Mouse (Mus musculus) lung, postnatal 0 days (tissue): Measurements from ENCODE around the gene Epor. TPM values are rescaled to one million over a fixed set of nuclear protein-coding genes. Genes with fewer than 3 reads are reported as not detected.

Experiments
- ATAC-seq: fragments of 200-750 bp; cut with Nextera tagmentation; 2 replicates; pipeline ENCODE4 v1.8.0; 2017; ENCODE audit warnings: moderate library complexity
- DNase-seq: peaks from one replicate; pipeline ENCODE4 v3.0.0-alpha.2; 2016; ENCODE audit warnings: low spot score
- H3K27ac ChIP-seq: fragments of 300-500 bp; sonication (generic); 2 replicates; pipeline ENCODE4 v1.5.1; 2014; ENCODE audit warnings: antibody characterized with exemption, mild to moderate bottlenecking, low read length, mixed read lengths
- H3K27me3 ChIP-seq: fragments of 300-500 bp; sonication (generic); replicated peaks from 2 replicates; pipeline ENCODE4 v1.6.1; 2014; ENCODE audit warnings: low read length, mixed read lengths; ENCODE audit not compliant: insufficient read depth
- H3K36me3 ChIP-seq: fragments of 300-500 bp; sonication (generic); 2 replicates; pipeline ENCODE4 v1.6.1; 2014; ENCODE audit warnings: low read length, mixed read lengths; ENCODE audit not compliant: insufficient read depth
- H3K4me1 ChIP-seq: fragments of 300-500 bp; sonication (generic); 2 replicates; pipeline ENCODE4 v1.6.1; 2014; ENCODE audit warnings: antibody characterized with exemption, low read depth, low read length, mixed read lengths; ENCODE audit not compliant: insufficient read depth
- H3K4me2 ChIP-seq: fragments of 300-500 bp; sonication (generic); replicated peaks from 2 replicates; pipeline ENCODE4 v1.6.1; 2014; ENCODE audit warnings: low read depth, mild to moderate bottlenecking, low read length, moderate library complexity, mixed read lengths
- H3K4me3 ChIP-seq: fragments of 300-500 bp; sonication (generic); 2 replicates; pipeline ENCODE4 v1.5.1; 2014; ENCODE audit warnings: low read depth, low read length
- H3K9ac ChIP-seq: fragments of 300-500 bp; sonication (generic); replicated peaks from 2 replicates; pipeline ENCODE4 v1.6.1; 2014; ENCODE audit warnings: low read depth, mild to moderate bottlenecking
- H3K9me3 ChIP-seq: fragments of 300-500 bp; sonication (generic); 2 replicates; pipeline ENCODE4 v1.6.1; 2016; ENCODE audit warnings: low read length, mixed read lengths
- CTCF ChIP-seq: IDR thresholded peaks from 2 replicates; pipeline ENCODE4 v1.5.1; 2016; ENCODE audit warnings: antibody characterized with exemption, mild to moderate bottlenecking
- EP300 ChIP-seq: IDR thresholded peaks from 2 replicates; pipeline ENCODE4 v1.6.1; 2016; ENCODE audit warnings: antibody characterized with exemption, mild to moderate bottlenecking, control low read depth
- WGBS: fragments of 180-500 bp; shearing (Covaris S2); extraction: QIAGEN DNeasy Blood & Tissue Kit; methylation state at CpG from one replicate; pipeline ENCODE4 v1.1.7; 2014; 5-methylcytosine and 5-hydroxymethylcytosine counted together
- polyA plus RNA-seq: library from polyadenylated mRNA; unstranded; fragments of >200 nt; fragmentation: Nextera tagmentation; extraction: Ambion mirVana; gene quantifications from 2 replicates; pipeline ENCODE4 v1.2.1, GENCODE M21; 2015

The Epor gene
- polyA plus RNA-seq, 1 experiment from 2014 or later: 7.4 TPM

DNA sequence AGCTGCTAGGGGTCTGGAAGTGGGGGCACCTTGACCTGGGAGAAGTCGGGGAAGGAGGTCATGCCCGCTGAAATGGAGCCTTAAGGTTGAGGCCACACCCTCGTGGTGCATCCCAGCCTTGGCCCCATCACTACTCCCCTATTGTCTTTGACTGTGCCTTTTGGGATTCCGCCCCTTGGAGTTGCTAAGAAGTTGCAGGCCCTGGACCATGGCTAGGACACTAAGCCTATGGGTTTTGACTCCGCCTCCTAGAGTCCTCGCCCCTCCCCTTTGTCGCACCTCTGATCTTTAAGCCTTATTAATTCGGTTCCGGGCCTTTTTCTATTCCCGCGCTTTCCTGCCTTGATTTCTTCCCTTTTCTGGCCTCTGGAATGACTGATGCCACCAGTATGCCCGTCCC lies 19.7 kb downstream of the Epor start:
- Histone ChIP-seq H3K27me3 (no peaks in the 10 kb centered on the region), H3K9me3 (no peaks in the 10 kb centered on the region), H3K9ac (no peak overlapping the region), H3K4me3 (no peak overlapping the region), H3K36me3 (no peaks in the 10 kb centered on the region), H3K27ac (no peak overlapping the region), H3K4me2 (no peak overlapping the region), H3K4me1 (no peaks in the 10 kb centered on the region)
- WGBS: 39% methylated on average over 12 of the region's 12 CpGs
- no peak for DNase-seq
- ATAC-seq: no peak
- TF ChIP-seq CTCF (no peak), EP300 (no peak)

DNA sequence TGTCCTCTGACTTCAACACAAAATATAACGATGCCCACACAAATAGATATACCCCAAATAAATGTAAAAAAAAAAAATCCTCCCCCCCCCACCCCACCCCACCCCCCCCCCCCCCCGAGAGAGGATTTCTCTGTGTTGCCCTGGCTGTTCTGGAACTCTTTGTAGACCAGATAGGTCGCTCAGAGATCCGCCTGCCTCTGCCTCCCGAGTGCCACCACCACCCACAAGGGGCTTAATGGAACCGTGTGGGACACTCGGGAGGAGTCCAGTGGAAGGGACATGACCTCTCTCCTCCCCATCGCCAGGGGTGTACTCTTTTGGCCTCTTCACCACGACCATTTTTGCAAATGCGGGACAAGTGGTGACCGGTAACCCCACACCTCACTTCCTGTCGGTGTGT lies 20.3 kb downstream of the Epor start:
- ATAC-seq (no peak), DNase-seq (no peak)
- H3K27me3 ChIP-seq: no peaks in the 10 kb centered on the region
- no peaks in the 10 kb centered on the region for H3K9me3 ChIP-seq
- no peak overlapping the region for H3K4me2 ChIP-seq
- TF ChIP-seq CTCF: no peak
- no peak for TF ChIP-seq EP300
- H3K9ac ChIP-seq: no peak overlapping the region
- H3K4me1 ChIP-seq: no peaks in the 10 kb centered on the region
- 75% methylated on average over 12 of the region's 12 CpGs for WGBS
- H3K4me3 ChIP-seq: no peak overlapping the region
- H3K36me3 ChIP-seq: no peaks in the 10 kb centered on the region
- no peak overlapping the region for H3K27ac ChIP-seq

DNA sequence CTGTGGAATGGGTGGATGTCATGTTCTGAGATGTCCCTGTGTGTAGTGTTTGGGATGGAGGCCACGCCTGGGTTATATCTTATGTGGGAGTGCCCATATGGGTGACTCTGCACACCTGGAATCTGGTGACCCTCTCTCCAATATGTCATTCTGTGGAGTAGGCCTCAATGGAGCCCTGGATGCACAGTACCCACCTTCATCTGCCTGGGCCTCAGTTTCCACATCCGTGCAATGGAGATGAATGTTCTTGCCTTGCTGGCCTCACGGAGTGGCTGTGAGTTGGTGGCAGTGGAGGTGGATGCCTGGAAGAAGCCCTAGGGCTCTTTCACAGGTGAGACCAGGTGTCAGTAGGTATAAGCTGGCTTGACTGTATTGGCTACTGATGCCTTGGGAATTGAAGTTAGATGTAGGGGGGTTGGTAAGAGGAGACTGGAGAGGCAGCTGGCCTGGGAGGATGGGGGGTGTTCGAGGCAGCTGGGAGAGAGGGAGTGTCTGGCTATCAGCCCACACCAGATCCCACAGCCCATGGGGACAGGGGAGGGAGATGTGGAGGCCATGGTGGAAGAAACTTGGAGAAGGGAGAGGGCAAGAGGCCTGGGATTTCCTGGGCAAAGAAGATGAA lies 25.0 kb downstream of the Epor start:
- WGBS: 74% methylated on average over 4 of the region's 4 CpGs
- H3K4me3 ChIP-seq: no peak overlapping the region
- no peak overlapping the region for H3K9ac ChIP-seq
- H3K9me3 ChIP-seq: no peaks in the 10 kb centered on the region
- no peak overlapping the region for H3K4me2 ChIP-seq
- H3K4me1 ChIP-seq: no peaks in the 10 kb centered on the region; the same call in 1 of the 2 replicates
- no peaks in the 10 kb centered on the region for H3K36me3 ChIP-seq
- H3K27me3 ChIP-seq: no peaks in the 10 kb centered on the region
- no peak overlapping the region for H3K27ac ChIP-seq
- DNase-seq: no peak
- ATAC-seq: no peak
- no peak for TF ChIP-seq EP300
- TF ChIP-seq CTCF: no peak

DNA sequence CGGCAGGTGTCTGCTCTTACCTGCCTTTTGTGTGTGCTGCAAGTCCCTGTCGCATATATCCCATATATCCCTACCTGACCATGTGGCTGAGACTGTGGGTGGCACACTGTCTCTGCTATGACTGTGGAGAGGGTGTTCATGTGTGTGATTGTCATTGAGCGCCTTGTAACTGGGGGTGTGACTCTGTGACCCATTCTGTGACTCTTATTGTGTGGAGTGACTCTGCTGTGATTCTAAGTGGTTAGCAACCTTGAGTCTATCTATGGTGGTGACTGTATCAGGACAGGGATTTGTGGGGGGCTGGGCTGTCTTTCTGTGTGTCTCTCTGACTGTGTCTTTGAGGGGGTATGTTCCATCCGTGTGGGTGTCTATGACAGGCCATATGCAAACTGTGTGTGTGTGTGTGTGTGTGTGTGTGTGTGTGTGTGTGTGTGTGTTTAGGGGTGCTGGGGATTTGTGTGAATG lies 25.6 kb downstream of the Epor start:
- Histone ChIP-seq H3K9ac (no peak overlapping the region), H3K36me3 (no peaks in the 10 kb centered on the region), H3K4me3 (no peak overlapping the region), H3K9me3 (no peaks in the 10 kb centered on the region), H3K4me2 (no peak overlapping the region), H3K27ac (no peak overlapping the region), H3K4me1 (no peaks in the 10 kb centered on the region; the same call in 1 of the 2 replicates), H3K27me3 (no peaks in the 10 kb centered on the region)
- DNase-seq (no peak), ATAC-seq (no peak)
- TF ChIP-seq CTCF (no peak), EP300 (no peak)
- WGBS: 71% methylated on average over 4 of the region's 4 CpGs

DNA sequence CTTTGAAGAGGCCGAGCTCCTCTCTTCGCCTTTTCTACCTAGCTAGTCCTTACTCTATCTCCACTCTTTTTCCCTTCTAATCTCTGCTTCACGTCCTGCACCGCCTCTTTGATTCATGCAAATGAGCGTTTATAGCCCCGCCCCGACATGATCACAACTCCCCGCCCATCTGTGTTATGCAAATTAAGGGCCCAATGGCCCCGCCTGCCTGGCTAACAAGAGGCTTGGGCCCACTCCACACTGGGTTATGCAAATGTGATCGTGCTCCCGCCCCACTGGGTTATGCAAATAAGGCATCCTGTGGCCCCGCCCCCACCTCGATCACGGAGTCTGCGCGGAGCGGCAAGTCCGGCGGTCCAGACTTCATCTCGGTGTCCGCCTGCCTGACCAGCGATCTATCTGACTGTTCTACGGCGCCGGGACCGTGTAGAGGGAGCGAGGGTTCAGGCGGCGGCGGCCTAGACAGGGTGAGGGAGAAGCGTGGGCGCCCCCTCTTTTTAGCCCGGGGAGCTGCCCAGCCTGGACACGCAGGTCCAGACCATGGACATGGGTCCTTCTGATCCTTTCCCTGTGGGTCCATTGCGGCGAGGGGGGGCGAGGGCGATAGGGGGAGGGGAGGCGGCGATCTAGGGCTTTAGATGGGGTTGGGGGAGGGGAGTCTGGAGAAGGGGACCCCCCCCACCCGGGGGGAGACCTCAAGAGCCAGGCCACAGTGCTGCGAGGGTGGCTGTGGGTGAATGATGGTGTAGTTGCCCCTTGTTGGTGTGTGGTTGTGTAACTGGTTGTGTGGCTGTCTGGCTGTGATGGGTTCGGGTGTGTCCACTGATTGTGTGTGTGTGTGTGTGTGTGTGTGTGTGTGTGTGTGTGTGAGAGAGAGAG lies 26.4 kb downstream of the Epor start, which contains the start of gene Plppr2:
Gene Plppr2 (plus strand): TSS at position 342 of the 879 bp plus-strand sequence.
- H3K27ac ChIP-seq: no peak within 1 kb of the TSS

DNA sequence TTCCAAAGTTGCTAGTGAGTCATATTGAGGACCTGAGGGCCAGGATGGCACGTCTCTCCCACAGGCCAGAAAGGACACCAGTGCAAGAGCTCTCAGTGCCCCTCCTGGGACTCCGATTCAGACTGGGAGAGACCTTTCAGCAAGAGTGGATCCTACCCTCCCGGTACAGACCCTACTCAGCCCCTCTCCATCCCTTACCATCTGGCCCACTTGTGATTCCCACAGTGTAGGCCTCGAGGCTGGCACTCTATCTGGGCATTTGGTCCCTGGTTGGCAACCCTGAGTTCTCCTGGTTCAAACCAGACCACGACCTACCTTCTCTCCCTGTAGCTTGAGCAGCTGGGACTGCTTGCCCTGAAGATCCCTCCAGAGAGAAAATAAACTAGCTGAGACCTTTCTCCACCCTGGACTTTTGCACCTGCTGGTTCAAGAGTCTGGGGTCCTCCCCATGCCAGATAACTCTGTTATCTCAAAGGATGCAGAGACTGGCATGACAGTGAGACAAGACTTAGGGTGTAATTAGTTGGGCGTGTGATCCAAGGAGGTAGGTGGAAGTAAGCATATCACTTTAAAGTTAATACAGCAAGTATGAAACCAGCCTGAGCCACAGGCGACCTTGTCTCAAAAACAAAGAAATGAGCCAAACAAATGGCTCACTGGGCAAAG lies 27.7 kb downstream of the Epor start:
- ATAC-seq (no peak), DNase-seq (no peak)
- Histone ChIP-seq H3K9ac (no peak overlapping the region), H3K27me3 (no peaks in the 10 kb centered on the region), H3K9me3 (no peaks in the 10 kb centered on the region), H3K27ac (no peak overlapping the region), H3K4me2 (no peak overlapping the region), H3K4me1 (no peaks in the 10 kb centered on the region; the same call in 1 of the 2 replicates), H3K36me3 (no peaks in the 10 kb centered on the region), H3K4me3 (no peak overlapping the region)
- no peak for TF ChIP-seq EP300
- no peak for TF ChIP-seq CTCF
- 69% methylated on average over 7 of the region's 7 CpGs for WGBS

More for the DNA sequence above, 26.4 kb downstream of the Epor start, which contains the start of gene Plppr2:
- H3K9ac ChIP-seq: 0 out of 2 replicates have a peak within 1 kb of the TSS, but pooled peaks have one; percentile 23
- 1% methylated on average over 39 of the region's 43 CpGs for WGBS
- H3K4me3 ChIP-seq: peak within 1 kb of the TSS; percentile 43
- H3K4me1 ChIP-seq: no peaks in the 10 kb centered on the region; the same call in 1 of the 2 replicates
- no peaks in the 10 kb centered on the region for H3K27me3 ChIP-seq
- H3K36me3 ChIP-seq: no peaks in the 10 kb centered on the region
- peak within 1 kb of the TSS; percentile 71 for H3K4me2 ChIP-seq
- H3K9me3 ChIP-seq: no peaks in the 10 kb centered on the region
- DNase-seq (peak; percentile 99), ATAC-seq (peak; percentile 99)
- no peak for TF ChIP-seq EP300
- peak; percentile 13; the same call in 1 of the 2 replicates for TF ChIP-seq CTCF
